In genomic region chr9:27005231-27005630, GRCm38 (mm10) we compare ENCODE assay signal across 12 mouse cellular contexts.
"Had no signal": no experiment of that assay in that cellular context is flagged by ENCODE, and none has a peak within 500 bp of the region (broad histone marks: within the 10 kb centered on the region; RNA-seq: fewer than 3 reads in every experiment).

No protein-coding gene starts in this region.

- H3K27ac ChIP-seq: kidney, postnatal 0 days; limb, embryonic 13.5 days; liver, embryonic 14.5 days; midbrain, embryonic 12.5 days; neural tube, embryonic 15.5 days had no signal

- H3K27me3 ChIP-seq: limb, embryonic 13.5 days; midbrain, embryonic 12.5 days; neural tube, embryonic 15.5 days had no signal

- H3K4me3 ChIP-seq: limb, embryonic 13.5 days; midbrain, embryonic 12.5 days; myocyte; neural tube, embryonic 15.5 days had no signal

- DNase-seq: kidney, adult 8-10 months; kidney, postnatal 36 days; left cerebral cortex, postnatal 4 days; lung, adult 18-20 months; thymus, adult 2 months; thymus, postnatal 25 days had no signal

- H3K4me2 ChIP-seq: limb, embryonic 13.5 days; midbrain, embryonic 12.5 days; neural tube, embryonic 15.5 days had no signal

- H3K9me3 ChIP-seq: limb, embryonic 13.5 days; midbrain, embryonic 12.5 days; neural tube, embryonic 15.5 days had no signal

- H3K9ac ChIP-seq: limb, embryonic 13.5 days; liver, embryonic 14.5 days; midbrain, embryonic 12.5 days; neural tube, embryonic 15.5 days had no signal
